Mouse (Mus musculus): ENCODE measurements at regions not wholly inside any gene's neighbourhood (a gene's known extent, or its start where the extent isn't known, plus 50 kb on each side); places are given as distances from the start of the nearest gene placed in this dataset.

GRCm38 (mm10) chr13:45235236-45235635, 154.3 kb upstream of the Mylip start:
- TF ChIP-seq POLR2A (IDR thresholded peaks at IDR 0.05; ENCODE audit: low read depth, low read length) (no peak), ZMIZ1 (IDR thresholded peaks at IDR 0.05; ENCODE audit: low read depth, low read length) (no peak), HCFC1 (IDR thresholded peaks at IDR 0.05; ENCODE audit: low read depth, low read length) (no peak), ZC3H11A (IDR thresholded peaks at IDR 0.05; ENCODE audit: low read depth, low read length) (no peak), IRF4 (IDR thresholded peaks at IDR 0.05; ENCODE audit: low read depth, low read length) (no peak), MXI1 (IDR thresholded peaks at IDR 0.05; ENCODE audit: low read depth, low read length) (no peak), SMC3 (IDR thresholded peaks at IDR 0.05; ENCODE audit: low read depth, low read length) (no peak)

Data from CH12.LX (cell line).